Mouse (Mus musculus) erythroblast, embryonic 14.5 days (primary cell): Measurements from ENCODE around the gene Ap2b1.

Experiments
- GATA1 ChIP-seq: IDR thresholded peaks from 2 replicates; pipeline ENCODE4 v1.6.1; 2012; ENCODE audit warnings: low read length, inconsistent platforms, mixed read lengths
- TAL1 ChIP-seq: IDR thresholded peaks from 3 replicates; pipeline ENCODE4 v1.6.1; 2012; ENCODE audit warnings: low read length, inconsistent platforms, mixed read lengths

GRCm38 (mm10) chr11:83450550-83450949 is 151.7 kb downstream of the Ap2b1 start:
- no peak for TF ChIP-seq GATA1
- no peak for TF ChIP-seq TAL1
